Mouse (Mus musculus) liver, embryonic 16.5 days (tissue): ENCODE data around the gene Eps8. TPM values are rescaled to one million over a fixed set of nuclear protein-coding genes. Genes with fewer than 3 reads are reported as not detected.
"Not testable (repeated sequence)": the region's sequence is repeated elsewhere in the genome, so short reads cannot be mapped to it uniquely, and the experiment has no call there.

Experiments used
- ATAC-seq: fragments of 200-750 bp; cut with Nextera tagmentation; 2 replicates; pipeline ENCODE4 v1.8.0; 2017; ENCODE audit warnings: low read depth, mild to moderate bottlenecking, moderate number of reproducible peaks, moderate library complexity
- H3K27ac ChIP-seq: fragments of 300-500 bp; sonication (generic); 2 replicates; pipeline ENCODE4 v1.5.1; 2014; ENCODE audit warnings: mild to moderate bottlenecking, low read length
- H3K27me3 ChIP-seq: fragments of 300-500 bp; sonication (generic); 2 replicates; pipeline ENCODE4 v1.6.1; 2014; ENCODE audit warnings: low read depth, low read length, mixed read lengths; ENCODE audit not compliant: control insufficient read depth, insufficient read depth
- H3K36me3 ChIP-seq: fragments of 300-500 bp; sonication (generic); 2 replicates; pipeline ENCODE4 v1.6.1; 2014; ENCODE audit warnings: mild to moderate bottlenecking; ENCODE audit not compliant: control insufficient read depth, insufficient read depth
- H3K4me1 ChIP-seq: fragments of 300-500 bp; sonication (generic); 2 replicates; pipeline ENCODE4 v1.6.1; 2014; ENCODE audit warnings: low read depth, low read length, mixed read lengths; ENCODE audit not compliant: control insufficient read depth
- H3K4me2 ChIP-seq: fragments of 300-500 bp; sonication (generic); 2 replicates; pipeline ENCODE4 v1.6.1; 2014; ENCODE audit warnings: low read depth, low read length, mixed read lengths
- H3K4me3 ChIP-seq: fragments of 300-500 bp; sonication (generic); 2 replicates; pipeline ENCODE4 v1.5.1; 2014; ENCODE audit warnings: low read depth, mild to moderate bottlenecking, low read length
- H3K9ac ChIP-seq: fragments of 300-500 bp; sonication (generic); 2 replicates; pipeline ENCODE4 v1.6.1; 2014; ENCODE audit warnings: low read depth, low read length
- H3K9me3 ChIP-seq: fragments of 300-500 bp; sonication (generic); replicated peaks from 2 replicates; pipeline ENCODE4 v1.6.1; 2016; ENCODE audit warnings: low read length; ENCODE audit not compliant: control insufficient read depth
- WGBS: fragments of 180-500 bp; shearing (Covaris S2); extraction: QIAGEN DNeasy Blood & Tissue Kit; methylation state at CpG from one replicate; pipeline ENCODE4 v1.1.7; 2014; ENCODE audit not compliant: insufficient replicate concordance; 5-methylcytosine and 5-hydroxymethylcytosine counted together
- polyA plus RNA-seq: library from polyadenylated mRNA; unstranded; fragments of >200 nt; fragmentation: Nextera tagmentation; extraction: Ambion mirVana; gene quantifications from 2 replicates; pipeline ENCODE4 v1.2.1, GENCODE M21; 2015

Eps8 gene
- polyA plus RNA-seq, 1 experiment from 2014 or later: 3.7 TPM

DNA sequence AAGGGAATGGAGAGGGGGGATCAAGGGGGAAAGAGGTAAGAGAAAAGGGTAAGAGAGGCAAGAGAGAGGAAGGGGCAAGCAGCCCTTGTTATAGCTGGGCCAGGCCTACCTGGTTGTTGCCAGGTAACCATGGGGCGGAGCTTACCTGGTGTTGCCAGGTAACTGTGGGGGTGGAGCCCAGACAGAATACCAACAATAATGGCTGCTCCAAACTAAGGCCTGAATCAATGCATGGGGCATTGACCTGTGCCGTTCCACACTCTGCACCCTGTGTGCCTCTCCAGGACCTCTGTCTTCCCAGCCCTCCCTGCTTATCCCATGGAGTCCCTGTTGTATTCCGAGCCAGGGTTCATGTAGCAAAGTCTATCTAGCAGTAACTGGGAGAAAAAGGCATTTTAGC, 187.0 kb downstream of the Eps8 start:
- H3K36me3 ChIP-seq: no peaks in the 10 kb centered on the region
- H3K9ac ChIP-seq: no peak overlapping the region
- H3K27ac ChIP-seq: no peak overlapping the region
- no peaks in the 10 kb centered on the region for H3K9me3 ChIP-seq
- no peaks in the 10 kb centered on the region for H3K4me1 ChIP-seq
- 60% methylated on average over 3 of the region's 3 CpGs for WGBS
- H3K4me3 ChIP-seq: no peak overlapping the region
- H3K4me2 ChIP-seq: no peak overlapping the region
- no peak for ATAC-seq
- H3K27me3 ChIP-seq: no peaks in the 10 kb centered on the region

GRCm38 (mm10) chr6:137466256-137466655, 188.4 kb downstream of the Eps8 start:
- 50% methylated on average over 2 of the region's 2 CpGs for WGBS
- Histone ChIP-seq H3K27me3 (no peaks in the 10 kb centered on the region), H3K4me2 (no peak overlapping the region), H3K9ac (no peak overlapping the region), H3K27ac (no peak overlapping the region), H3K4me1 (no peaks in the 10 kb centered on the region), H3K9me3 (no peaks in the 10 kb centered on the region), H3K4me3 (no peak overlapping the region), H3K36me3 (no peaks in the 10 kb centered on the region)
- ATAC-seq: no peak

GRCm38 (mm10) chr6:137465253-137465652, 189.4 kb downstream of the Eps8 start:
- H3K27ac ChIP-seq: no peak overlapping the region
- H3K36me3 ChIP-seq: no peaks in the 10 kb centered on the region
- H3K4me2 ChIP-seq: no peak overlapping the region
- no peaks in the 10 kb centered on the region for H3K27me3 ChIP-seq
- H3K9me3 ChIP-seq: no peaks in the 10 kb centered on the region
- H3K4me1 ChIP-seq: no peaks in the 10 kb centered on the region
- no peak overlapping the region for H3K4me3 ChIP-seq
- ATAC-seq: no peak
- no peak overlapping the region for H3K9ac ChIP-seq
- 60% methylated on average over 2 of the region's 2 CpGs for WGBS

DNA sequence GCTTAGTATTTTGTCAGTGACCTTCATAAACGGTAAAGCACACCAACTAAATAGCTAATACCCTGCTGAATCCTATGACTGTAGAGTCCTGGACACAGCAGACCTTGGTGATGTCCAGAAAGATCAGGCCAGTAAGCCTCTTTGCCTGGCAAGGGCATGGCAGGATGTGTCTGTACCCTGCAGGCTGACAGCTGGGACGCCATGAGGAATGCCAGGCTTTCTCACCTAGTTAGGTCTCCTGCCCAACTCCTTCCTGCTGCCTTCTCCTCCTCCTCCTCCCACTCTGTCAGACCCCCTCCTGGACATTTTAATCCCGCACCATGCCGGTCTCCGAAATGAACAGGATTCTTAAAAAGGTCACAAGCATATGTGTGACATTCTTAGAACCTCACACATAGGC, 190.9 kb downstream of the Eps8 start:
- H3K27me3 ChIP-seq: no peaks in the 10 kb centered on the region
- no peak overlapping the region for H3K27ac ChIP-seq
- H3K36me3 ChIP-seq: no peaks in the 10 kb centered on the region
- H3K9ac ChIP-seq: no peak overlapping the region
- H3K9me3 ChIP-seq: no peaks in the 10 kb centered on the region
- H3K4me2 ChIP-seq: no peak overlapping the region
- no peaks in the 10 kb centered on the region for H3K4me1 ChIP-seq
- 80% methylated on average over 5 of the region's 5 CpGs for WGBS
- H3K4me3 ChIP-seq: no peak overlapping the region
- ATAC-seq: no peak

DNA sequence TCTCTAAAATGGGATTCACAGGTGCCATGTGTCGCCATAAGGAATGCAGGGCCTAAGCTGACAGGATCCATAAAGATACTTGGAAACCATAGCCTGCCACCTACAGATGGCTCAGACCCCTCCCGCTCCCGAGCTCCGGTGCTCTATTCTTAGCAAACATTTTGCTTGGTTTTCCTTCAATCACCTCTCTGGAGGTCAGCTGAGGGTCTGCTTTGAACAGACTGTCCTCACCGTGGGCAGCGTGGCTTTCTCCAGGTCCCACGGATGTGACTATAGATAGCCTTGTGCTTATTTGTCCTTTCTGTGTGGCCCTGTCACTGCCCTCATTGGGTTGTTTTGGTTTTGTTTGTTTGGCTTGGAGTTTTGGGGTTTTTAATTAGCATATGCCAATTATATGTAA, 196.5 kb downstream of the Eps8 start:
- WGBS: 70% methylated on average over 7 of the region's 7 CpGs
- H3K9me3 ChIP-seq: no peaks in the 10 kb centered on the region
- no peak for ATAC-seq
- H3K4me2 ChIP-seq: no peak overlapping the region
- no peak overlapping the region for H3K4me3 ChIP-seq
- no peaks in the 10 kb centered on the region for H3K36me3 ChIP-seq
- no peak overlapping the region for H3K9ac ChIP-seq
- no peaks in the 10 kb centered on the region for H3K27me3 ChIP-seq
- H3K4me1 ChIP-seq: no peaks in the 10 kb centered on the region
- no peak overlapping the region for H3K27ac ChIP-seq

DNA sequence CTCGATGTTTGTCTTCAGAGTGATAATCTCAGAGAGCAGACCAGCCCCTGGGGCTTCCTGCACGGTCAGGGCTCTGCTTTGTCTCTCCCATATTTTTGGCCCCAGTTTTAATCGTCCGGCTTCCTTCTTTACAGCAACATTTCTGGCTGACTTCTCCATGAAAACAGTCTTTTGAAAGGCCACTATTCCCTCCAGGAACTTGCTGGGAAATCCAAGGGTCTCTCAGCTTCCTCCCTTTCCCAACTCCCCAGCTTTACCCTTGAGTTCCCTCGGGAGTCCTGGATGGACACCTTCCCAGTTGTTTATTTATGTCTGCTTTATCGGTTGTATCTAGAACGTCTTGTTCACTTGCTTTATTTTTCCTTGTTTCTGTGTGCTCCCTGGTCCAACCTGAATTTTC, 197.5 kb downstream of the Eps8 start:
- WGBS: 26% methylated on average over 7 of the region's 7 CpGs
- no peaks in the 10 kb centered on the region for H3K4me1 ChIP-seq
- H3K27ac ChIP-seq: no peak overlapping the region
- no peaks in the 10 kb centered on the region for H3K9me3 ChIP-seq
- H3K9ac ChIP-seq: no peak overlapping the region
- H3K27me3 ChIP-seq: no peaks in the 10 kb centered on the region
- no peak overlapping the region for H3K4me3 ChIP-seq
- H3K36me3 ChIP-seq: no peaks in the 10 kb centered on the region
- ATAC-seq: no peak
- H3K4me2 ChIP-seq: no peak overlapping the region

DNA sequence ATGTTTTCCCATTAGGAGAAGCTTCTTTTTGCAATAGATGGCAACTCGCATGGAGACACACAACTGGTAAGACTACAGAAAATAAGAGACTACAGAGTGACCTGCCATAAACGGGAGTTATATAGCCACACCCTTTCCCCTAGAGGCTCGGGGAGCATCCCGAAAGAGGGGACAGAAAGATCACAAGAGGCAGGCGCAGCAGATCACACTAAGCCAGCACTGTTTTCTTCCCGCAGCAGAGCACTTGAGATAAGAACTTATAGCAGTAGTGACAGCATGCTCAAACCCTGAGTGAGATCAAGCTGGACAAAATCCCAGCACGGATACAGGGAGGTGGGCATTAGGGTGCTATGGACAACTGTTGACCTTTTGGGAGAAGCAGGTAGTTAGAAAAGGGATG, 198.6 kb downstream of the Eps8 start:
- Histone ChIP-seq H3K4me1 (no peaks in the 10 kb centered on the region), H3K36me3 (no peaks in the 10 kb centered on the region), H3K9ac (no peak overlapping the region), H3K9me3 (no peaks in the 10 kb centered on the region), H3K4me3 (no peak overlapping the region), H3K27ac (no peak overlapping the region), H3K27me3 (no peaks in the 10 kb centered on the region), H3K4me2 (no peak overlapping the region)
- WGBS: 41% methylated on average over 7 of the region's 7 CpGs
- ATAC-seq: no peak

DNA sequence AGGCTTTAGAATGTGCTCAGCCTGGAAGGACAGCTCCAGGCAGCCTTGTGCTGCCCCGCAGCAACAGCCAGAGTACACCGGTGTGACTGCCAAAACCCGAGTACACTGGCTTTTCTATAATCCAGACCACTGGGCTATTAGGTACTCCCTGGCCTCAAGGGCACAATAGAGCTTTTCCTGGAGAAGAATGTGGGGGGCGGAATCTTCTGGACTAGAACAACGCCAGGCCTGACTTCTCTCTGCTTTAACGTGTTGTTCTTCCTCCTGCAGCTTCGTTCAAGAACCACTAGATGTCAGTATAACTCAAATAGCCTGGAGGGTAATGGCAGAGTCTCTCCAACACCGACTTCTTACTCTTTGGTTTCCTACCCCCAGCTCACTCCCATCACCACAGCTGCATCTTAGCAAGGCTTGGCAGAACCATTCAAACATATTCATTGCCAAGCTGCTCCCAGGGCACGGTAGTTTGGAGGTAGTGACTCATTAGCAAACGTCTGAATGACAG, 199.1 kb downstream of the Eps8 start:
- H3K36me3 ChIP-seq: no peaks in the 10 kb centered on the region
- no peak overlapping the region for H3K27ac ChIP-seq
- ATAC-seq: peak; percentile 21; the same call in 1 of the 2 replicates
- no peak overlapping the region for H3K4me2 ChIP-seq
- no peaks in the 10 kb centered on the region for H3K4me1 ChIP-seq
- WGBS: 18% methylated on average over 10 of the region's 10 CpGs
- no peak overlapping the region for H3K4me3 ChIP-seq
- H3K27me3 ChIP-seq: no peaks in the 10 kb centered on the region
- H3K9ac ChIP-seq: no peak overlapping the region
- no peaks in the 10 kb centered on the region for H3K9me3 ChIP-seq

- ATAC-seq, H3K4me3 ChIP-seq, H3K4me2 ChIP-seq, H3K27ac ChIP-seq, H3K27me3 ChIP-seq, H3K9me3 ChIP-seq, H3K36me3 ChIP-seq, H3K4me1 ChIP-seq, H3K9ac ChIP-seq: not testable (repeated sequence)
- WGBS: 22% methylated on average over 6 of the region's 7 CpGs
Measured at GRCm38 (mm10) chr6:137446116-137446515, 208.6 kb downstream of the Eps8 start.
